Mouse (Mus musculus) retina, adult 2 months (tissue): ENCODE measurements at regions not wholly inside any gene's neighbourhood (a gene's known extent, or its start where the extent isn't known, plus 50 kb on each side); places are given as distances from the start of the nearest gene placed in this dataset.

ENCODE experiments used
- DNase-seq: peaks from one replicate; pipeline ENCODE4 v3.0.0-alpha.2; 2012; ENCODE audit warnings: low read depth, low spot score

GRCm38 (mm10) chr11:57958233-57958632, 50.6 kb upstream of the Larp1 start:
- no peak for DNase-seq

GRCm38 (mm10) chr11:57956909-57957308, 52.0 kb upstream of the Larp1 start:
- no peak for DNase-seq

- no peak for DNase-seq
These were observed 52.8 kb upstream of the Larp1 start for GRCm38 (mm10) chr11:57956076-57956475.

- DNase-seq, result no peak
These were observed 53.4 kb upstream of the Larp1 start for GRCm38 (mm10) chr11:57955476-57955875.

GRCm38 (mm10) chr11:57954510-57955184, 54.2 kb upstream of the Larp1 start:
- DNase-seq, result no peak

GRCm38 (mm10) chr11:57953694-57954093, 55.2 kb upstream of the Larp1 start:
- no peak for DNase-seq

GRCm38 (mm10) chr11:57952619-57953018, 56.2 kb upstream of the Larp1 start:
- DNase-seq, result no peak

- DNase-seq, result no peak
These were observed 57.1 kb upstream of the Larp1 start for GRCm38 (mm10) chr11:57951541-57952326.

- no peak for DNase-seq
These were observed 57.9 kb upstream of the Larp1 start for GRCm38 (mm10) chr11:57950989-57951388.

- no peak for DNase-seq
These were observed 59.8 kb upstream of the Larp1 start for GRCm38 (mm10) chr11:57949067-57949466.

- DNase-seq, result no peak
These were observed 61.5 kb upstream of the Larp1 start for GRCm38 (mm10) chr11:57947347-57947746.

GRCm38 (mm10) chr11:57934391-57934850, 74.4 kb upstream of the Larp1 start:
- DNase-seq, result peak; percentile 73

GRCm38 (mm10) chr11:57933065-57933464, 75.8 kb upstream of the Larp1 start:
- peak; percentile 71 for DNase-seq

GRCm38 (mm10) chr11:57929506-57929905, 79.4 kb upstream of the Larp1 start:
- DNase-seq, result no peak

- no peak for DNase-seq
These were observed 87.6 kb upstream of the Hand1 start for GRCm38 (mm10) chr11:57920263-57920662.

GRCm38 (mm10) chr11:57918447-57919059, 85.9 kb upstream of the Hand1 start:
- no peak for DNase-seq

- no peak for DNase-seq
These were observed 85.4 kb upstream of the Hand1 start for GRCm38 (mm10) chr11:57917974-57918373.

- DNase-seq, result no peak
These were observed 83.4 kb upstream of the Hand1 start for GRCm38 (mm10) chr11:57916016-57916415.

- no peak for DNase-seq
These were observed 81.4 kb upstream of the Hand1 start for GRCm38 (mm10) chr11:57913801-57914560.

GRCm38 (mm10) chr11:57913020-57913699, 80.5 kb upstream of the Hand1 start:
- no peak for DNase-seq

- no peak for DNase-seq
These were observed 79.2 kb upstream of the Hand1 start for GRCm38 (mm10) chr11:57911698-57912283.
